Mouse (Mus musculus) kidney, embryonic 14.5 days (tissue): ENCODE data around the gene Dhx8. TPM values are rescaled to one million over a fixed set of nuclear protein-coding genes. Genes with fewer than 3 reads are reported as not detected.

Experiments used
- ATAC-seq: fragments of 200-750 bp; cut with Nextera tagmentation; 2 replicates; pipeline ENCODE4 v1.8.0; 2017; ENCODE audit warnings: moderate number of reproducible peaks, mild to moderate bottlenecking, moderate TSS enrichment, moderate library complexity; ENCODE audit not compliant: low FRiP score, low TSS enrichment
- H3K27ac ChIP-seq: fragments of 300-500 bp; sonication (generic); 2 replicates; pipeline ENCODE4 v1.5.1; 2014; ENCODE audit warnings: low read depth, mild to moderate bottlenecking, low read length, moderate library complexity, mixed read lengths
- H3K27me3 ChIP-seq: fragments of 300-500 bp; sonication (generic); 2 replicates; pipeline ENCODE4 v1.6.1; 2014; ENCODE audit warnings: mild to moderate bottlenecking, low read length; ENCODE audit not compliant: control insufficient read depth, insufficient read depth
- H3K36me3 ChIP-seq: fragments of 300-500 bp; sonication (generic); 2 replicates; pipeline ENCODE4 v1.6.1; 2014; ENCODE audit warnings: low read length, mixed read lengths; ENCODE audit not compliant: control insufficient read depth, insufficient read depth
- H3K4me1 ChIP-seq: fragments of 300-500 bp; sonication (generic); 2 replicates; pipeline ENCODE4 v1.6.1; 2014; ENCODE audit warnings: low read length, mixed read lengths; ENCODE audit not compliant: control insufficient read depth, insufficient read depth
- H3K4me2 ChIP-seq: fragments of 300-500 bp; sonication (generic); replicated peaks from 2 replicates; pipeline ENCODE4 v1.6.1; 2014; ENCODE audit warnings: low read depth, mild to moderate bottlenecking, low read length
- H3K4me3 ChIP-seq: fragments of 300-500 bp; sonication (generic); 2 replicates; pipeline ENCODE4 v1.5.1; 2014; ENCODE audit warnings: mild to moderate bottlenecking, low read length
- H3K9ac ChIP-seq: fragments of 300-500 bp; sonication (generic); 2 replicates; pipeline ENCODE4 v1.6.1; 2014; ENCODE audit warnings: low read depth, mild to moderate bottlenecking, low read length, moderate library complexity
- H3K9me3 ChIP-seq: fragments of 300-500 bp; sonication (generic); 2 replicates; pipeline ENCODE4 v1.6.1; 2016; ENCODE audit warnings: low read length; ENCODE audit not compliant: control insufficient read depth
- WGBS: fragments of 180-500 bp; shearing (Covaris S2); extraction: QIAGEN DNeasy Blood & Tissue Kit; methylation state at CpG from one replicate; pipeline ENCODE4 v1.1.7; 2014; 5-methylcytosine and 5-hydroxymethylcytosine counted together
- polyA plus RNA-seq: library from polyadenylated mRNA; unstranded; fragments of >200 nt; fragmentation: Nextera tagmentation; extraction: Ambion mirVana; gene quantifications from 2 replicates; pipeline ENCODE4 v1.2.1, GENCODE M21; 2014

The Dhx8 gene
- polyA plus RNA-seq, 1 experiment from 2014 or later: 38.1 TPM

- no peak for ATAC-seq
- WGBS: 48% methylated on average over 7 of the region's 7 CpGs
- no peaks in the 10 kb centered on the region for H3K27me3 ChIP-seq
- H3K9me3 ChIP-seq: no peaks in the 10 kb centered on the region
- H3K4me2 ChIP-seq: no peak overlapping the region
- H3K4me1 ChIP-seq: no peaks in the 10 kb centered on the region
- H3K4me3 ChIP-seq: no peak overlapping the region
- H3K9ac ChIP-seq: no peak overlapping the region
- peaks cover 79% of the 10 kb centered on the region for H3K36me3 ChIP-seq
- H3K27ac ChIP-seq: no peak overlapping the region
Observed at GRCm38 (mm10) chr11:101763723-101764122, 31.0 kb downstream of the Dhx8 start.

- H3K9me3 ChIP-seq: no peaks in the 10 kb centered on the region
- no peaks in the 10 kb centered on the region for H3K27me3 ChIP-seq
- no peak overlapping the region for H3K4me3 ChIP-seq
- H3K9ac ChIP-seq: no peak overlapping the region
- no peak overlapping the region for H3K27ac ChIP-seq
- 88% methylated on average over 8 of the region's 8 CpGs for WGBS
- H3K36me3 ChIP-seq: peaks cover 74% of the 10 kb centered on the region
- no peaks in the 10 kb centered on the region for H3K4me1 ChIP-seq
- ATAC-seq: no peak
- H3K4me2 ChIP-seq: no peak overlapping the region
Observed at GRCm38 (mm10) chr11:101764546-101764945, 31.8 kb downstream of the Dhx8 start.

- ATAC-seq: no peak
- no peak overlapping the region for H3K4me3 ChIP-seq
- peaks cover 7% of the 10 kb centered on the region for H3K4me1 ChIP-seq
- H3K9me3 ChIP-seq: no peaks in the 10 kb centered on the region
- H3K9ac ChIP-seq: no peak overlapping the region
- no peaks in the 10 kb centered on the region for H3K27me3 ChIP-seq
- no peak overlapping the region for H3K4me2 ChIP-seq
- H3K27ac ChIP-seq: no peak overlapping the region
- peaks cover 69% of the 10 kb centered on the region for H3K36me3 ChIP-seq
- 62% methylated on average over 5 of the region's 5 CpGs for WGBS
Observed at GRCm38 (mm10) chr11:101767326-101767725, 34.6 kb downstream of the Dhx8 start.

GRCm38 (mm10) chr11:101768721-101769120 lies 36.0 kb downstream of the Dhx8 start:
- ATAC-seq: no peak
- Histone ChIP-seq H3K27me3 (peaks cover 3% of the 10 kb centered on the region; the same call in 1 of the 2 replicates), H3K4me3 (no peak overlapping the region), H3K9me3 (no peaks in the 10 kb centered on the region), H3K36me3 (peaks cover 58% of the 10 kb centered on the region), H3K9ac (no peak overlapping the region), H3K4me1 (peaks cover 14% of the 10 kb centered on the region), H3K4me2 (no peak overlapping the region), H3K27ac (no peak overlapping the region)
- WGBS: 85% methylated on average over 6 of the region's 6 CpGs

GRCm38 (mm10) chr11:101770266-101770665 lies 37.5 kb downstream of the Dhx8 start:
- ATAC-seq: no peak
- Histone ChIP-seq H3K9ac (no peak overlapping the region), H3K4me2 (no peak overlapping the region), H3K27ac (no peak overlapping the region), H3K4me1 (peaks cover 14% of the 10 kb centered on the region), H3K9me3 (no peaks in the 10 kb centered on the region), H3K27me3 (peaks cover 3% of the 10 kb centered on the region; the same call in 1 of the 2 replicates), H3K36me3 (peaks cover 48% of the 10 kb centered on the region), H3K4me3 (no peak overlapping the region)
- 93% methylated on average over 12 of the region's 12 CpGs for WGBS

- H3K4me3 ChIP-seq: 0 out of 2 replicates have a peak overlapping the region, but pooled peaks have one; percentile 3
- no peak; the same call in 1 of the 2 replicates for ATAC-seq
Observed at GRCm38 (mm10) chr11:101772027-101772426, 39.3 kb downstream of the Dhx8 start.

GRCm38 (mm10) chr11:101772449-101772848 lies 39.7 kb downstream of the Dhx8 start:
- peaks cover 3% of the 10 kb centered on the region; the same call in 1 of the 2 replicates for H3K27me3 ChIP-seq
- 0% methylated on average over 16 of the region's 16 CpGs for WGBS
- ATAC-seq: peak; percentile 88
- H3K4me1 ChIP-seq: peaks cover 14% of the 10 kb centered on the region
- peaks cover 26% of the 10 kb centered on the region for H3K36me3 ChIP-seq
- peak overlapping the region; percentile 24 for H3K4me3 ChIP-seq
- H3K9ac ChIP-seq: no peak overlapping the region; the same call in 1 of the 2 replicates
- peak overlapping the region; percentile 73; the same call in 1 of the 2 replicates for H3K27ac ChIP-seq
- peak overlapping the region; percentile 35 for H3K4me2 ChIP-seq
- no peaks in the 10 kb centered on the region for H3K9me3 ChIP-seq

More at GRCm38 (mm10) chr11:101772027-101772426, 39.3 kb downstream of the Dhx8 start:
- Histone ChIP-seq H3K9me3 (no peaks in the 10 kb centered on the region), H3K4me2 (peak overlapping the region; percentile 35), H3K4me1 (peaks cover 14% of the 10 kb centered on the region), H3K36me3 (peaks cover 31% of the 10 kb centered on the region), H3K27me3 (peaks cover 3% of the 10 kb centered on the region; the same call in 1 of the 2 replicates), H3K27ac (peak overlapping the region; percentile 73; the same call in 1 of the 2 replicates), H3K9ac (no peak overlapping the region; the same call in 1 of the 2 replicates)
- 7% methylated on average over 5 of the region's 5 CpGs for WGBS

- no peak for ATAC-seq
- Histone ChIP-seq H3K27me3 (peaks cover 3% of the 10 kb centered on the region; the same call in 1 of the 2 replicates), H3K9ac (no peak overlapping the region), H3K4me1 (peaks cover 15% of the 10 kb centered on the region), H3K4me3 (no peak overlapping the region), H3K27ac (no peak overlapping the region), H3K9me3 (no peaks in the 10 kb centered on the region), H3K4me2 (no peak overlapping the region), H3K36me3 (0 out of 2 replicates have a peak, but pooled peaks cover 2% of the 10 kb centered on the region)
- WGBS: 83% methylated on average over 4 of the region's 4 CpGs
Observed at GRCm38 (mm10) chr11:101776846-101777245, 44.1 kb downstream of the Dhx8 start.

GRCm38 (mm10) chr11:101783135-101783534 lies 50.4 kb downstream of the Dhx8 start:
- Histone ChIP-seq H3K4me1 (peaks cover 11% of the 10 kb centered on the region; the same call in 1 of the 2 replicates), H3K36me3 (no peaks in the 10 kb centered on the region), H3K27ac (no peak overlapping the region), H3K27me3 (peaks cover 17% of the 10 kb centered on the region), H3K4me2 (peak overlapping the region; percentile 51), H3K9me3 (no peaks in the 10 kb centered on the region), H3K9ac (0 out of 2 replicates have a peak overlapping the region, but pooled peaks have one; percentile 70), H3K4me3 (peak overlapping the region; percentile 55)
- ATAC-seq: no peak
- WGBS: 27% methylated on average over 1 of the region's 1 CpGs
